Mouse (Mus musculus): ENCODE measurements around the gene Dnajc22. TPM values are rescaled to one million over a fixed set of nuclear protein-coding genes. Genes with fewer than 3 reads are reported as not detected.
A peak's percentile ranks its signal among the peaks of the same experiment; 100 is the strongest.

The Dnajc22 gene
- polyA plus RNA-seq, 1 experiment from 2014 or later: 1.6 TPM

DNA sequence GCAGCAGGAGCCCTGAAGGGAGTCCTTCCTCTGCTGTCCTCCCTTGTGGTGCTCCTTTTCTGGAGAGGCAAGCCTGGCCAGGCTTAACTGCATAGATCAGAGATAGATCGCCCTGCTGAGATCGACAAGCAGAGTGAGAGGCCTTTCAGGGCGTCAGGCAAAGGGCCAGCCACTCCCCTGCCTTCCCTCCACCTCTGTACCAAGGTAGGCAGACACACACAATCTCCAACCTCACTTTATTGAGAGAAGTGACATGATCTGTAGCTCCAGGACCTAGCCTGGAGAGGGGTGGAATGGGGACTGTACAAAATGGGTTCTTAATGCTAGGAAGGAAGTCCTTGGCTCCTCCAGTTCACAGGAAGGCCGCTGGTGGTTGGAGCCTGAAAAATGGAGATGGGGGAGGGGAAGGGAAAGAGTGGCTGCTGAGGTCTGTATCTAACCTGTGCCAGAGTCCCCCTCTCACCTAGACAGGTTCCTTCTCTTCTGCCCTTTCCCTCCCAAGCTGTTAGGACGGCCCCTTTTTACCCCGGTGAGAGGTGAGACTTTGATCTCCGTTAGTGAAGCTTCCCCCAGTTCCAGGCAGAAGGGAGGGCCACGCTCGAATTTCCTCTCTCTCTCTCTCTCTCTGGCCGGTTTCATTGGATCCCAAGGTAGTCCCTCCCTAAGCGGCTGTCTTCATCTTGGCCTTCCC lies 9.0 kb upstream of the Dnajc22 start:
- no peak for ATAC-seq (ENCODE audit: low read depth)
- no peak overlapping the region for H3K27ac ChIP-seq (ENCODE audit: low read length)
- peaks cover 22% of the 10 kb centered on the region for H3K36me3 ChIP-seq (ENCODE audit: control insufficient read depth, insufficient read depth, low read length)
- H3K4me3 ChIP-seq (ENCODE audit: low read length): no peak overlapping the region; the same call in 1 of the 2 replicates
- peaks cover 44% of the 10 kb centered on the region for H3K27me3 ChIP-seq (ENCODE audit: control insufficient read depth, insufficient read depth, low read depth, low read length)
- no peaks in the 10 kb centered on the region for H3K9me3 ChIP-seq (ENCODE audit: control insufficient read depth, low read length)
- H3K4me2 ChIP-seq (ENCODE audit: low read depth, low read length): peak overlapping the region; percentile 17
- 6% methylated on average over 11 of the region's 11 CpGs for WGBS
- peaks cover 12% of the 10 kb centered on the region for H3K4me1 ChIP-seq (replicated peaks; ENCODE audit: control insufficient read depth, insufficient read depth, low read length)
- no peak overlapping the region for H3K9ac ChIP-seq (ENCODE audit: low read length)

DNA sequence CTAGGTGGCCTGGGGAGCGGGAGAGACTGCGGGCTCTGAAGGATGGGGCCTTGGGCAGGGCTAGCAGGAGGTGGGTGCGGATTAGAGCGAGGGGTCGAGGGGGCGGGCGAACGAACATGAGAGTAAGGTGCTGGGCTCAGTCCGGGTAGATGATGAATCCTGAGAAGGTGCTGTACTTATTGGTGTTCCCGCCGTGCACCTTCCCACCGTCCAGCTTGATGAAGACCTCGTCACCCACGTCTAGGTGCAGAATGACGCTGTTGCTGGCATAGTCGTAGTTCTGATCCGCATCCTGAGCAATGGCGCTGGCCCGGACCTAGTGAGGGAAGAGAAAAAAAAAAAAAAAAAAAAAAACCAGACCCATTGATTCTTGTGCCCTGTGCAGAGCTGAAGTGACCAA lies 8.4 kb upstream of the Dnajc22 start:
- WGBS: 16% methylated on average over 19 of the region's 19 CpGs
- ATAC-seq (ENCODE audit: low read depth): no peak
- H3K4me2 ChIP-seq (ENCODE audit: low read depth, low read length): peak overlapping the region; percentile 17
- no peaks in the 10 kb centered on the region for H3K9me3 ChIP-seq (ENCODE audit: control insufficient read depth, low read length)
- no peak overlapping the region for H3K4me3 ChIP-seq (ENCODE audit: low read length)
- no peak overlapping the region for H3K27ac ChIP-seq (ENCODE audit: low read length)
- H3K4me1 ChIP-seq (replicated peaks; ENCODE audit: control insufficient read depth, insufficient read depth, low read length): peaks cover 12% of the 10 kb centered on the region
- no peak overlapping the region for H3K9ac ChIP-seq (ENCODE audit: low read length)
- H3K36me3 ChIP-seq (ENCODE audit: control insufficient read depth, insufficient read depth, low read length): peaks cover 22% of the 10 kb centered on the region
- H3K27me3 ChIP-seq (ENCODE audit: control insufficient read depth, insufficient read depth, low read depth, low read length): peaks cover 50% of the 10 kb centered on the region

DNA sequence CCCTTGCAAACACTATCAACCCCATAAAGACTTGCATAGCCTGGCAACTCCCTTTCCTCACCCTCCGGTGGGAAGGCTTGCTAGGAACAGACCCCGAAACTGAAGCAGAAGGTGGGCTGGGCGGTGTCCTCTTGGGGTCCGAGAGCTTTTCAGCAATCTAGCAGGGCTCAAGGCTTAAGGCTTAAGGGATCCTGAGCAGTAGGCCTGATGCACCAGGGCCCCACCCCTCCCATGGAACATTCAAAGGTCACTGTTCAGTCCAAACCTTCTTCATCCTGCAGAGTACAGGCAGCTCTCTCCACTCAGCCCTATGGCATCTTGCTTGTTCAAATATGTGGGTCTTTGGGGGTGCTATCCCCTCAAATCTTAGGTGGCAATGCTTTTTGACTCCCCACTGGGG lies 7.0 kb upstream of the Dnajc22 start:
- Histone ChIP-seq H3K4me3 (ENCODE audit: low read length) (no peak overlapping the region), H3K4me2 (ENCODE audit: low read depth, low read length) (no peak overlapping the region), H3K9me3 (ENCODE audit: control insufficient read depth, low read length) (no peaks in the 10 kb centered on the region), H3K4me1 (replicated peaks; ENCODE audit: control insufficient read depth, insufficient read depth, low read length) (peaks cover 12% of the 10 kb centered on the region), H3K27me3 (ENCODE audit: control insufficient read depth, insufficient read depth, low read depth, low read length) (peaks cover 63% of the 10 kb centered on the region), H3K36me3 (ENCODE audit: control insufficient read depth, insufficient read depth, low read length) (peaks cover 19% of the 10 kb centered on the region), H3K9ac (ENCODE audit: low read length) (no peak overlapping the region), H3K27ac (ENCODE audit: low read length) (no peak overlapping the region)
- ATAC-seq (ENCODE audit: low read depth): no peak
- 81% methylated on average over 4 of the region's 4 CpGs for WGBS

DNA sequence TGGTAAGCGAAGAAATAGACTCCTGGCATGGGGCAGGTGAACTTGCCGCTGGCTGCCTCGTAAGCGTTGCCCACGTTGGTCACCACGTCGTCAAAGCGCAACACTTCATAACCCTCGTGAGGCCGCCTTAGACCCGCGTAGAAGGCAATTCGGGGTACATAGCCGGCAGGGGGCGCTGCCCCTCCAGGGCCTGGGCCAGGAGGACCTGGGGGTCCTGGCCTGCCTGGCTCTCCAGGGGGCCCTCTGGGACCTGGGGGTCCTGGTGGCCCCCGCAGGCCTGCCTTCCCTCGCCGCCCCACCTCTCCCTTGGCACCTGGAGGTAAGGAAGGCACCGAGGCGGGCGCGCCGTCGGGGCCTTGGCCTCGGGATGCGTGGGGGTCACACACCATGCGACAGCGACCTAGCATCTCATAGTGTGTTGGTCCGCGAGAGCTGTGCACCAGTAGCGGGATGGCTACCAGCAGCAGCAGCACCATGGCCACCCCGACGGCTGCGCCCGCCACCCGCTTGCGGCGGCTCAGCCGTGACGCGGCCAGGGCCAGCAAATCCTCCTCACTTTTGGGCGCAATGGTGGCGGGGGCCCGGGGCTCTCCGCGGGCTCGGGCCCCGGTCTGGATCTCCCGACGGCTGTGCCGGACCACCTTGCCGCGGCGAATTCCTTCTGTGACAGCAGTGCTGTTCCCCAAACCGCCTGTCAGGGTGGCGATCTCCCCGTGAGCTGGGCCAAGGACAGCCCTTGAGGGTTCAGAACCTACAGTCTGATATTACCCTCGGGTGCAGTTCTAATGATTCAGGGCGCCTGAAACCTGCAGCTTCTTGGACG lies 5.5 kb upstream of the Dnajc22 start, which contains the start of gene C1ql4:
Gene C1ql4 (minus strand): TSS at position 565 of the 823 bp plus-strand sequence.
- H3K9ac ChIP-seq (ENCODE audit: low read length): no peak within 1 kb of the TSS
- H3K27me3 ChIP-seq (ENCODE audit: control insufficient read depth, insufficient read depth, low read depth, low read length): peaks cover 76% of the 10 kb centered on the region
- no peaks in the 10 kb centered on the region for H3K9me3 ChIP-seq (ENCODE audit: control insufficient read depth, low read length)
- peak within 1 kb of the TSS; percentile 51 for H3K4me2 ChIP-seq (ENCODE audit: low read depth, low read length)
- 7% methylated on average over 60 of the region's 60 CpGs for WGBS
- peaks cover 8% of the 10 kb centered on the region for H3K36me3 ChIP-seq (ENCODE audit: control insufficient read depth, insufficient read depth, low read length)
- ATAC-seq (ENCODE audit: low read depth): no peak
- peaks cover 12% of the 10 kb centered on the region for H3K4me1 ChIP-seq (replicated peaks; ENCODE audit: control insufficient read depth, insufficient read depth, low read length)
- H3K4me3 ChIP-seq (ENCODE audit: low read length): peak within 1 kb of the TSS; percentile 33
- H3K27ac ChIP-seq (ENCODE audit: low read length): no peak within 1 kb of the TSS

DNA sequence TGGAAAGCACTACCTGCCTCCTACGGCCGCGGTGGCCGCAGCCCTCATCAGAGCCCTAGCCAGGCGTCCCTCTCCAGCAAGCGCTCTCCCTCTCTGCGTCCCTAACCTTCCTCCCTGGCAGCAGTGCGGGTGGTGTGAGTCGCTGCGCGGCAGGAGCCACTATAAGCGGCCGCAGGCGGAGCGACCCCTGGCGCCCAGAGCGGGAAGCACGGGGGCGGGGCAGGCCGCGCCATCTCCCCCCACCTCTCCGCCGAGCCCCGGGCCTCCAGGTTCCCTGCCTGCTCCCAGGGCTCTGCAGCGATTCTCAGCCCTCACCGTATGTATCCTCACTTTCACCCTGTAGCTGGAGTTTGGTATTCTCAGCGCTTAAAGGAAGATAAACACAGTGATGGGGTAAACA lies 4.7 kb upstream of the Dnajc22 start:
- peak overlapping the region; percentile 33 for H3K4me3 ChIP-seq (ENCODE audit: low read length)
- H3K9ac ChIP-seq (ENCODE audit: low read length): no peak overlapping the region
- H3K9me3 ChIP-seq (ENCODE audit: control insufficient read depth, low read length): no peaks in the 10 kb centered on the region
- peaks cover 83% of the 10 kb centered on the region for H3K27me3 ChIP-seq (ENCODE audit: control insufficient read depth, insufficient read depth, low read depth, low read length)
- peak overlapping the region; percentile 51 for H3K4me2 ChIP-seq (ENCODE audit: low read depth, low read length)
- WGBS: under 1% methylated on average over 27 of the region's 27 CpGs
- no peaks in the 10 kb centered on the region for H3K36me3 ChIP-seq (ENCODE audit: control insufficient read depth, insufficient read depth, low read length)
- peaks cover 12% of the 10 kb centered on the region for H3K4me1 ChIP-seq (replicated peaks; ENCODE audit: control insufficient read depth, insufficient read depth, low read length)
- ATAC-seq (ENCODE audit: low read depth): peak; percentile 83
- no peak overlapping the region for H3K27ac ChIP-seq (ENCODE audit: low read length)

DNA sequence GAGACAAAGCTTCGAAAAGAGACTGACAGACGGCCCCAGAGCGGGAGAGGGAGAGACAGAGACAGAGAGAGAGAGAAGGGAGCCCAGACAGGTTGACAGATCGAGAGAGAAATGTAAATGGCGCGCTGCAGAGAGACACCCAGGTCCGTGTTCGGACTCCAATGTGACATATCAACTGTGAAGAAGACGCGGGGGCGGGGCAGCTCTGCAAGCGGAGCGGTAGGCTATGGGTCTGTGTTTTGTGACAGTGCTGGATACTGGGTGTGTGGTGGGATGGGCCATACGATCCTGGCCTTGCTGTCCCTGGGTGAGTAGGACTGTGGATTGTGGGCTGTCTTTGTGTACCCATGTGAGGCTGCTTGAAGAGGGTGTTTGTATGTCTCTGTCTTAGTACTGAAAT lies 3.9 kb upstream of the Dnajc22 start:
- no peaks in the 10 kb centered on the region for H3K36me3 ChIP-seq (ENCODE audit: control insufficient read depth, insufficient read depth, low read length)
- peaks cover 14% of the 10 kb centered on the region for H3K4me1 ChIP-seq (replicated peaks; ENCODE audit: control insufficient read depth, insufficient read depth, low read length)
- H3K27ac ChIP-seq (ENCODE audit: low read length): no peak overlapping the region
- no peaks in the 10 kb centered on the region for H3K9me3 ChIP-seq (ENCODE audit: control insufficient read depth, low read length)
- H3K4me2 ChIP-seq (ENCODE audit: low read depth, low read length): no peak overlapping the region; the same call in 1 of the 2 replicates
- H3K27me3 ChIP-seq (ENCODE audit: control insufficient read depth, insufficient read depth, low read depth, low read length): peaks cover 88% of the 10 kb centered on the region
- H3K9ac ChIP-seq (ENCODE audit: low read length): no peak overlapping the region
- no peak overlapping the region for H3K4me3 ChIP-seq (ENCODE audit: low read length)
- ATAC-seq (ENCODE audit: low read depth): no peak
- WGBS: 13% methylated on average over 14 of the region's 14 CpGs

DNA sequence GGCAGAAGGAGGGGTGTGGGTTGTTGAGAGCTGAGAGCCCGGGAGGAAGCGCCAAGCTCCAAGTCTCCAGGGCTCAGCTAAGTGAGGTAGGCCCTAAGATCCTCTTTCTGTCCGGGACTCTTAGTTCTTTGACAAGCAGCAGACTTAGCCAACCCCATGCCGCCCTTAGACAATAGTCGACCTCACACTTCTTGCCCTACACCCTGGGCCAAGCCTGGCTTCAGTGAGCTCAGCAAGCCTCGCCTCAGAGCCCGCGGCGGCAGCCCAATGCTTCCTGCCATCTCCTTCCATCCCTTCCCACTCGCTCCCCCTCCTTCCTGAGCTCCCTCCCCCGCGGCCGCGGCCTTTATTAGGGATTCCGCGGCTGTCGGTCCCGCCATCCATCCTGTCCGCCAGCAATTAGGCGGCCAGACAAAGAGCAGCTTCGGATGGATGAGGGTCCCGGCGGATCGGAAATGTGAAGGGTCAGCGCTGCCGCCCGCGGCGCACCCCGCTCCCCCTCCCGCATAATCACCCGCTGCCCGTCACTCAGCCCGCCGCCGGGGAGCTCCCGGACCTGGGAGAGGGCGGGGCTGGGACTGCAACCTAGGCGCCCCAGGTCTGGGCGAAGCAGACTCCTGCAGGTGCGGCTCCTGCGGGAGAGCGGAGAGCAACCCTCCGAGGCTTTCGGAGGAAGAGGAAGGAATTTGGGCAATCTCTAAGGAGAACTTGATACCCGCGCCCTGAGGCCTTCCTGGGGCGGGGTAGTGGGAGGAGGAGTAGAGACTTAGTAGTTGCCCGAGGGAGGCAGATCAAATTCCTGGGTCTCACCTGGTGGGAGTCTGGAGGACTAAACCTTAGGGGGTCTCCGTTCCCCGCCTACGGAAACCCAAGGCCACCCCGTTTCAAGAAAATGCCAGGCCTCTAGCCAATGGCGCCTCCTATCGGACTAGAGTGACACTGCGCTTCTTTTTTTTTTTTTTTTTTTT lies 605 bp downstream of the Dnajc22 start:
- H3K36me3 ChIP-seq (ENCODE audit: control insufficient read depth, insufficient read depth, low read length): no peaks in the 10 kb centered on the region
- peak overlapping the region; percentile 86 for H3K4me2 ChIP-seq (ENCODE audit: low read depth, low read length)
- ATAC-seq (ENCODE audit: low read depth): peak; percentile 32; the same call in 1 of the 2 replicates
- peak overlapping the region; percentile 48 for H3K4me3 ChIP-seq (ENCODE audit: low read length)
- H3K9ac ChIP-seq (ENCODE audit: low read length): peak overlapping the region; percentile 61
- H3K27ac ChIP-seq (ENCODE audit: low read length): no peak overlapping the region
- H3K9me3 ChIP-seq (ENCODE audit: control insufficient read depth, low read length): no peaks in the 10 kb centered on the region
- H3K4me1 ChIP-seq (replicated peaks; ENCODE audit: control insufficient read depth, insufficient read depth, low read length): peaks cover 34% of the 10 kb centered on the region
- peaks cover 93% of the 10 kb centered on the region for H3K27me3 ChIP-seq (ENCODE audit: control insufficient read depth, insufficient read depth, low read depth, low read length)
- WGBS: 2% methylated on average over 56 of the region's 56 CpGs

DNA sequence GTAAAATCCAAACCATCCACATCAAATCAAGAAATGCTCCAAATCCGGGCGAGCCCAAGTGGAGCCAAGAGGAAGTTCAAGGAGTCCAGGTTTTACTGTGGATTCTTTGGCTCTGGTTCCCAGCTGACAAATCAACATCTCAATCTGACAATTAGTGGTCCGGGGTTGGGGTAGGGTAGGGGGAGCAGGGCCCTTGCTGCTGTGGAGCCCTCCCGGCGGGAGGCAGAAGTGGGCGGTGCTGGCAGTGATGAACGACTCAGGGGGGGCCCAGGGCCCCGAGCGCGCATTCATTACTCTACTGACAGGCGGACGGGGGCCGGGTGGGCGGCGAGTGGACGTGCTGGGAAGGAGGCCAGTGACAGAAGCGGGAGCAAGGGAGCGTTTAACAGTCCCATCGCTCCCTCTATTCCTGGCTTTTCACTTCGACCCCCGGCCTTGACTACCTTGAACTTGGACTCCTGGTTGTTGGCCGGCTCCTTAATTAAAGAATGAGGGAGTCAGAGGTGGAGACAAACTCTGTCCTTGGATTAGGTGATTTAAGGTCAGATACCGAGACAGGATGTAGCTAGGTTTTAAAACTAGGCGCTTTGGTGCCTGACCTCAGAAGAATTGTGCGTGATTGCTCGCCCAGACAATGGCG lies 1.8 kb downstream of the Dnajc22 start:
- WGBS: under 1% methylated on average over 19 of the region's 27 CpGs
- H3K27ac ChIP-seq (ENCODE audit: low read length): no peak overlapping the region

More for the DNA sequence above, 1.8 kb downstream of the Dnajc22 start:
- ATAC-seq (ENCODE audit: low read depth): 0 out of 2 replicates have a peak, but pooled peaks have one; percentile 20
- Histone ChIP-seq H3K27me3 (ENCODE audit: control insufficient read depth, insufficient read depth, low read depth, low read length) (peaks cover 91% of the 10 kb centered on the region), H3K4me1 (replicated peaks; ENCODE audit: control insufficient read depth, insufficient read depth, low read length) (peaks cover 39% of the 10 kb centered on the region), H3K36me3 (ENCODE audit: control insufficient read depth, insufficient read depth, low read length) (no peaks in the 10 kb centered on the region), H3K4me3 (ENCODE audit: low read length) (0 out of 2 replicates have a peak overlapping the region, but pooled peaks have one; percentile 1), H3K4me2 (ENCODE audit: low read depth, low read length) (peak overlapping the region; percentile 4; the same call in 1 of the 2 replicates), H3K9ac (ENCODE audit: low read length) (no peak overlapping the region), H3K9me3 (ENCODE audit: control insufficient read depth, low read length) (no peaks in the 10 kb centered on the region)

Measured in lung, embryonic 16.5 days (tissue).